Mouse (Mus musculus) T-helper 2 cell (primary cell): ENCODE data around the gene Rela.

Experiments
- in situ Hi-C: fragments of 300-600 bp; cut with MboI, MseI; formaldehyde crosslinking; loops from one replicate; pipeline ENCODE4 v1.15.1; 2025; ENCODE audit warnings: high pct_unique_total_duplicates

Rela gene

DNA sequence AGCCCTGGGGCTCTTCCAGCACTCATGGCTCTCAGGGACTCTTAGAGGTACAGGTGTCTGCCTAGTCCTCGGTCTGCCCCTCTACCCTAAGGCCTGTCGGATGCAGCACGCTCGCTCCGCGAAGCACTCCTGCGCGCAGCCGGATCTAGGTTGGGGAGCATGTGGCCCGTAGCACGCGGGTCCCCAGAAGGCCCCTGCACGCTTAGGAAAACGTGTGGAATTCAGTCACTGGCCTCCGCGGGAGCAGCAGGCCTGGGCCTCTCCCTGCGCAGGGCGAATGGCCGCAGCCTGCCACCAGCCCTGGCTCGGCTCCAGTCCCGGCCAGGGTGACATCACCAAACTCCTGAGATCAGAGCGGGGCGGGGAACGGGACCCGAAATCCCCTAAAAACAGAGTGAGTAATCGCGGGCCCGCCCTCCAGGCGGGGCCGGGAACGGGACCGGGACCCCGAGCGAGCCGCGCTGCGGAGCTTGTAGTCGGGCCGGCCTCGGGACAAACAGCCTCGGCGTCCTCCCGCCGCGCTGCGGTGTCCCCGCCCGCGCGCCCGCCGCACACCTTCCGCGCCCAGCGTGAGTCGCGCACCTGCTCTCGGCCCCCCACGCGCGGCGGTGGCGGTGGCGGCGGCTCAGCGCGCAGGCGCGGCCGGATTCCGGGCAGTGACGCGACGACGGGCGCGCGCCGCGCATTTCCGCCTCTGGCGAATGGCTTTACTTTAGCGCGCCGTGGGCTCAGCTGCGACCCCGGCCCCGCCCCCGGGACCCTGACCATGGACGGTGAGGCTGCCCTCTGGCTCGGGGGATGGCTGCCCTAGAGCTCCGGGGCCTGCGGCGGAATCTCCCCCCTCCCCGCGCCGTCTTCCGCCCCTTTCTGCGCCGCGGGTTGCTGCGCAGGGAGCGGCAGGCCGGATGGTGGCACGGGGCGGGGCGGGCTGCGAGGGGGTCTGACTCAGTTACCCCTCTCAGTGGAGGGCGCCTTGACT, at the start of gene Rela:
Gene Rela (plus strand): TSS at position 415 of the 979 bp plus-strand sequence.
- in situ Hi-C loops = loop anchor here (5.0 kb wide), 1 partner anchor 35 kb away; the partner anchor contains the start of gene Rnaseh2c

DNA sequence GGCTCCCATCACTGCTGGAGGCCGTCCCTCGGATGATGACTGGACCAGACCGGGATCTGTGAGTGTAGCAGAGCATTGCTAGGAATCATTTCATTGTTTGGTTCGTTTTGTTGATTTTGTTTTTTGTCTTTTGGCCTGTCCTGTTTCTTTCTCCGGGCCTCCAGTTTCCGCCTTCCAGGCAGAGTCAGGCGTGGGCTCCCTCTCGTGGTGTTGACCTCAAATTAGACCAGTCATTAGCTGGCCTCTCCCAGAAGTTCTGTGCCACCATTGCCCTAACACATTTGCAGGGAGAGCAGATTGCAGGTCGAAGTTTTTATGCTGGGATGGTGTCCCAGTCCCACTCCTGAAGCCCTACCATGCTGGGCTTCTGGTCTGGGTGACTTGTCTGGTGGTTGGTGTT, 48.1 kb upstream of the Rela start:
- in situ Hi-C loops = no loop called here

DNA sequence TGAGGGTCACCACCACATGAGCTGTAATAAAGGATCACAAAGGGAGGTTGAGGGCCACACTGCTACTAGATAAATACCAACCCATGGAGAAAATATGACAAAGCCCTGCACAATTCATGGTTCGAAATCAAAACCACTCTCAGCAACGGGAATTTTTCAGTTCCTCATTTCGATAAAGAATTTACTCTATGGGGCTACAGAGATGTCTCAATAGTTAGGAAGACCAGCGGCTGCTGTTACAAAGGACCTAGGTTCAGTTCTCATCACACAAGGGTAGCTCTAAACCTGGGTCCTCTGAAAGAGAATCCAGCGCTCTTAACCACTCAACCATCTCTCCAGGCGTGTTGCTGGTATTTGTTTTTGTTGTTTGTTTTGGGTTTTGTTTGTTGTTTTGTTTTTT, 45.4 kb upstream of the Rela start:
- in situ Hi-C loops = no loop called here

DNA sequence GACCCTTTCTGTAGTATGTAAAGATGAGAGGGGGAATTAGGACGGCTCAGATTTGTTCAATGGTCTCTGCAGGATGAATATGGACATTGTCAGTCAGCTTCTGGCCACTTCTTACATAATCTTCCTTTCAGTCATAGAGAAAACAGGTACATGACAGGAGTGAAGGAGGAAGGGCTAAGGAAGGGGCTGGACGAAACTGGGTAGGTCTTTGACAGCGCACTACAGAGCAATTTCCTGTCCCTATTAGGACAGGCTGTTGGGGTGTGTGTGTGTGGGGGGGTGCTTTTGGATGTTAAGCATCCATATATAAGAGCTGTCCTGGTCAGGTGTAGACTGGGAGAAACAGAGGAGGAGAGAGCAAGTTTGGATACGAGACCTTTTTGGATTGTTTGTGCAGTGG, 38.1 kb upstream of the Rela start:
- in situ Hi-C loops = no loop called here

DNA sequence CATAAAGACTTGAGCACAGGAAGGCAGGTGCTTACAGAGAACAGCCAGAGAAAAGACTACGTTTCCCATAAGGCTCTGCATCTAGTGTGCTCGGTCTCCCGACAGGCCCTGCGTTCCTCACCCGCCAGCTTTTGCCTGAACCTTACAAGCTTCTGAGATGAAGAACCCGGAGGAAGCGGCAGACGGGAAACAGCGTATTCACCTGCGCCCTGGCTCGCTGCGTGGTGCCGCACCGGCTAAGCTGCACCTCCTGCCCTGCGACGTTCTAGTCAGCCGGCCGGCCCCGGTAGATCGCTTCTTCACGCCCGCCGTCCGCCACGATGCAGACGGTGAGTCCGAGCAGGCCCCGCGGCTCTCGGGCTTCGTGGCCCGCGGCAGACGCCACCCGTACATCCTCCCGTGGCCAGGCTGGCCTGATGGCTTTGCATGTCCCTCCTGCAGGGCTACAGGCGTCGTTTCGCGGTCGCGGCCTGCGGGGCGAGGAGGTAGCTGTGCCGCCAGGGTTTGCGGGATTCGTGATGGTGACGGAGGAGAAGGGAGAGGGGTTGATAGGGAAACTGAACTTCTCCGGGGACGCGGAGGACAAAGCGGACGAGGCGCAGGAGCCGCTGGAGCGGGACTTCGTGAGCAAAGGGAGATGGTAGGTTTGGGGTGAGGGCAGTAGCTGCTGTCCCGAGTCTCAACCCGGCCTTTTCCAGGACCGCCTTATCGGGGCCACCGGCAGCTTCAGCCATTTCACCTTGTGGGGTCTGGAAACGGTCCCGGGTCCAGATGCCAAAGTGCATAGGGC, 35.3 kb upstream of the Rela start, which contains the start of gene Rnaseh2c:
Gene Rnaseh2c (plus strand): TSS at position 122 of the 790 bp plus-strand sequence.
- in situ Hi-C loops = loop anchor here (5.0 kb wide), 1 partner anchor 35 kb away; the partner anchor contains the start of gene Rela

DNA sequence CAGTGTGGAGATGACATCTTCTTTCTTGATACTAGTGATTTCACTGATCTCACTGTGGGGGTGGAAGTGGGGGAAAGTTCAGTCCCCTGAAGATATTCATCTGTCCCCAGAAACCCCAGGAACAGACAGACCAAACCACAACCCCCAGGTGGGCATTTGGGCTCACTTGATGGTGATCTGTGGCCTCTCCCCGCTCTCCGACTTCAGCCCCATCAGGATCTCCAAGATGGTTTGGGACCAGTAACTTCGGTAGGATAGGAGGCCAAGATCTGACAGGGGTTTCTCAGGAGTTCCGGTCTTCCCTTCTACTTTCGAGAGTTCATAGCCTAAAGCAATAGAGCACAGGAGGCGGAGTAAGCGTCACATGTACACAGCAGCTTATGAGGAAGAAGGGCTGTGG, 33.6 kb upstream of the Rela start:
- in situ Hi-C loops = loop anchor here (5.0 kb wide), 1 partner anchor 34 kb away; the partner anchor contains the start of gene Rela

DNA sequence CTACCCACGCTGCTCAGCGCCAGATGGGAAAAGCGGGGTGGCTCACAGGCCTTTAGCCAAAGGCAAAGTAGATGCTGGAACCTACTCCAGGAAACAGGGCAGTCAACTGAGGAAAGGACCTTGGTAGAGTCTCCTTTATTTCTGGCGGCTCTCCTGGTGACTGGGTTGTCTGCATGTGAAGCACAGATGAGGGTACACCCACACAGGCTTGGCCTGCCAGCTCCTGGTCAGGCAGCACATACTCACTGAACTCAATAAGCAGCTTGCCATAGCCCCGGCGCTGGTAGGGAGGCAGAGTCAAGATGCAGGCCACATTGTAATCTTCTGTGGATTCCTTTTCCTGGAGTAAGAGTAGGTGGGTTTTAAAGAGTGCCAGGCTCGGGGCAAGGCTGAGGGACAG, 32.2 kb upstream of the Rela start:
- in situ Hi-C loops = no loop called here

DNA sequence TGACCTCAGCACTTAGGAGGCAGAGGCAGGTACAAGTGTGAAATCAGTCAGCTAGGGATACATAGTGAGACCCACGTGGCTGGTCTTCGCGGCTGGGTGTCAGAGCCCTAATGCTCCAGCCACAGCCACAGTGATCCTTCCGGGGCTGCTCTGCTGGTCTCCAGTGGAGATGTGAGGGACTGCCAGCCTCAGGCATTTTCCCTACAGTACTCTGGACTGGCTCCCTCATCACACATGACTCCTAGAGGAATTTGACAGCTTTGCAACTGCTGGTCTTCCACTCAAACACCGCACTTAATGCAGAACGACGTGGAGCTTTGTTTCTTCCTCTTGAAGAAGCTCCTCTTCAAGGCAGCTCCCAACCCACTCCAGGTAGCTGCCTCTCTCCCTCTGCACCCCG, 31.1 kb upstream of the Rela start:
- in situ Hi-C loops = no loop called here

DNA sequence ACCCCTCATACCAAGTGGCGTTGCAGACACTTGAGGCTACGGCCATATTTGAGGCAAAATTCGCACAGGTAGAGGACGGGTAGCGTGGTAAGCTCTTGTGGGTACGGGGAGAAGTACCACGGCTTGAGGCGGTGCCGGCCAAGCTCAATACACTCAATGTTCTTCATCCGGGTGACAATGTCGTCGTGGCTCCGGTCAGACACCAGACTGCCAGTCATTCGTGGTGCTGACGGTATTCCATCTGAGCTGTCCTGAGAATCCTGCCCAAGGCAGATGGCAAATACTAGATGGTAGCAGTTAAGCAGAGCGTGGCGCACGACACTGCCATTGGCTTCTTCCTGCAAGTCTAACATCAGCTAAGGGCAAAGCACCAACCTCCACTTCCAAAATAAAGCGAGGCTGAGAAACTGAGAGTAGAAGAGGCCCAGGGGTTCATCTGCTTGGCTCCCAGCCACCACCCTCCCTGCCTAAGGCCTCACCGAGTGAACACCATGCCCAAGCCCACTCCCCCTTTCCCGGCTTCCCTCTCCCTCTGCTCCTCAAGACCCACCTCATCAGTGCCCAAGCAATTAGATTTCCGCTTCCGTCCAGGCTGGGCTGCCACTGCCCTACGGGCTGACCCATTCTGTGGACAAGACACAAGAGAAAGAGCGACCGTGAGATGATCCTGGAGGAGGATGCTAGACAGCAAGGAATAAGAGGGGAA, 29.4 kb upstream of the Rela start:
- in situ Hi-C loops = no loop called here

DNA sequence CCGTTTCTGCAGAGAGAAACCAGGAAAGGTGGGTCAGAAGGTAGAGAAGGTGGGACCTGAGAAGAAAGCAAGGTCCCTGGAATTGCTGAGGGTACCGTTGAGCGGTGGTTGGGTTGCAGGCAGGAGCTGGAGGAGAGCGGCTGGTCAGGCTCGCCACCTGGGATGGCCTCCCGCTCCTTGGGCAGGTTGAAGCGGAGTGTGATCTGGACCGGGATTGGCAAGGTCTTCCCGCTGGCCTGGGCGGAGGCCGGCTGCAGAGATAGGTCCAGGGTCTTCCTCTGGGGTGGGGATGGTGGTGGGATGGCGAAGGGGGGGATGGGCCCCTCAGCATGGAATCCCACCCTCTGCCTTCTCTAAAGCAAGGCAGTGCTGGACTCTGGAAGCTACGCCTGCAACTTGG, 28.6 kb upstream of the Rela start:
- in situ Hi-C loops = no loop called here

DNA sequence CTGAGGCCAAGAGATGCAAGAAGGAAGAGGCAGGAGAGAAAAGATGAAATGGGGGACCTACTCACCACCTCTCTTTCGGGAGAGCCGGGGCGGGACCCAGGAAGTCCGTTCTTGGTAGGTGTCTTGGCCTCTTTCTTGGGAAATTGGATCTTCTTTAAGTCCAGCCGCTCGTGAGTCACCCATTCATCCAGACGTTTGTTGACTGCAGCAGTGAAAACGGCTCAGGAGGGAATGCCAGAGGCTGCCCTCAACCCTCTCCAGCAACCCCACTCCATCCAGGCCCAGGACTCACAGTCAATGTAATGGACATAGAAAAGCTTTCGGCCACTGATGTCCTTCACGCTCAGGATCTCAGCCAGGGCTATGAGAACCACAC, 28.1 kb upstream of the Rela start:
- in situ Hi-C loops = no loop called here

DNA sequence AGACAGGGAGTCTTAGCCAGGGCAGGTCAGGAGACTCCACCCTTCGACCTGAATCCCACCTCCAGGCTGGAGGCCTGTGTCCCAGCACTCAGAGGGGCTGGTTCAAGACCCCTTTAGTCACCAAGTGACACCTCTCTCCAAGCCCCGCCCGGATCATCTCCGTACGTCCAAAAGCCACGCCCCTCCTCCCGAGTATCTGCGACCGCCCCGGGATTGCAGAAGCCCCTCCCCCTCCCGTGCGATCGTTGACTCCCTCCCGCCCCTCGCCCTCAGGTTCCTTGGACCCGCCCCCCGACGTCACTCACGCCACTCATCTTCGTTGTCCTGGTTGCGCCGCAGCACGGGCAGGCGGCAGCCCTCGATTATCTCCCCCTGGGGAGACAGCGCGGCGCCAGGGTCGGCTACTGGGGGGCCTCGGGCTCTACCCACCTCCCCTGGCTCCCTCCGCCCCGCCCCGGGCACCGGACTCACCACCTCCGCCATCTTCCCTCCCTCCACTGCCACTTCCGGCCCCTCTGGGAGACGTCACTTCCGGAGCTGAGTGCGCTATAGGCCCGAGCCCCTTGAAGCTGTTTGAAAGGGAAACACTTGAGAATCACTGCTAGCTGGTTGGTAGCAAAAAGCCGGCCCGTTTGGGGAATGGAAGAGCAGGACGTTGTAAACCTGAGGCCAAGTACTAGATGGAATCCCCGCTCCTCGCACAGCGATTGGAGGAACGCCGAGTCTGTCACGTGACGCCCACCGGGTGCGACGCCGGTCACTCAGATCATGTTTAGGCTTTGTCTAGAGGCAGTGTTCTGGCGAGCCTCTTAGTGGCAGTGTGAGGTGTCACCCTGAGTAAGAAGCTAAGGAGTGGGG, 27.5 kb upstream of the Rela start, which contains the start of gene Kat5:
Gene Kat5 (minus strand): TSS at position 691 of the 858 bp plus-strand sequence.
- in situ Hi-C loops = no loop called here

DNA sequence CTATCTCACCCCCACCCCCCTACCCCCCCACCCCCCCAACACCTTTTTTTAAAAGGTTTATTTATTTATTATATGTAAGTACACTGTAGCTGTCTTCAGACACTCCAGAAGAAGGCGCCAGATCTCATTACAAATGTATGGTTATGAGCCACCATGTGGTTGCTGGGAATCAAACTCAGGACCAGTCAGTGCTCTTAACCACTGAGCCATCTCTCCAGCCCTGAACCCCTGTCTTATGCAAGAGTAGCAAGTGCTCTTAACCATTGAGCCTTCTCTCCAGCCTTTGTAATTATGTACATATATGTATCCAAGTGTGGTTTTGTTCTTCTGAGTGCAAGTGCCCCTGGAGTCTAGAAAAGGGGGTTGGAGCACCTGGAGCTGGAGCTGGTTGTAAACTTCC, 25.3 kb upstream of the Rela start:
- in situ Hi-C loops = no loop called here

DNA sequence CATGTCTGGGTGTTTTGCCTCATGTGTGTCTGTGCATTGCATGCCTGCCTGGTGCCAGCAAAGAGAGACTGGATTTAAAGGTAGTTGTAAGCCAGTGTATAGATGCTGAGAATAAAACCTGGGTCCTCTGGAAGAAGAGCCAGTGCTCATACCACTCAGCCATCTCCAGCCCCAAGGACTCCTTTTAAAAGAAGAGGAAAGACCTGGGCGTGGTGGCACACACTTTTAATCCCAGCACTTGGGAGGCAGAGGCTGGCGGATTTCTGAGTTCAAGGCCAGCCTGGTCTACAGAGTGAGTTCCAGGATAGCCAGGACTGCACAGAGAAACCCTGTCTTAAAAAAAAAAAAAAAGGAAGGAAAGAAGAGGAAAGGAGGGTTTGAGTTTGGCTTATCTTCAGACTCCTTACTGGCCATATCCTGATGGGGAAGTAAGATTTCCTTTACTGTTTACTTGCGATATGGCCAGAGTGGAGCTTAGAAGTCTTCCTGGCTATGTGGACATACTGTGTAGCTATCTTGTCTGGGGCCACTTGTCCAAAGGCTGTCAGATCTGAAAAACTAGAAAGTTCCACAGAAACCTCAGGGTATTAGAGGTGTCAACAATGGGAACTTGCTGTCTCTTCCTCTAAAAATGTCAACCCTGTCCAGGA, 24.4 kb upstream of the Rela start:
- in situ Hi-C loops = no loop called here

DNA sequence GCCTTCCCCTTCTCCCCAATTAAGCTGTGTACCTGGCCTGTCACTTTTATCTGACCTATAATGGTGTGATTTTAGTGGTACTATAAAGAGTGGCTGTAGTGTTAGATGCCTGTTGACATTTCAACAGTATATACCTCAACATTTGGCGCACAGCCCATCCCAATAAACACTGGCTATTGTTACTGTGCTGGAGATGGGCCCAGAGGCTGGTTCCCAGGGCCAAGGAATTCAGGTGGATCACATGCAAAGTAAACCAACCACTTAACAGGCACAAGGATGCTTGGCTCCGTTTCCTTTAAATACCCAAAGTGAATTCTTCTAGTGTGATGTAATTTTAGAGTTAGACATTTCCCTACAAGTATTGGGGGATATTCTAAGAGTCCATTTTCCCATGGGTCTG, 22.3 kb upstream of the Rela start:
- in situ Hi-C loops = no loop called here

DNA sequence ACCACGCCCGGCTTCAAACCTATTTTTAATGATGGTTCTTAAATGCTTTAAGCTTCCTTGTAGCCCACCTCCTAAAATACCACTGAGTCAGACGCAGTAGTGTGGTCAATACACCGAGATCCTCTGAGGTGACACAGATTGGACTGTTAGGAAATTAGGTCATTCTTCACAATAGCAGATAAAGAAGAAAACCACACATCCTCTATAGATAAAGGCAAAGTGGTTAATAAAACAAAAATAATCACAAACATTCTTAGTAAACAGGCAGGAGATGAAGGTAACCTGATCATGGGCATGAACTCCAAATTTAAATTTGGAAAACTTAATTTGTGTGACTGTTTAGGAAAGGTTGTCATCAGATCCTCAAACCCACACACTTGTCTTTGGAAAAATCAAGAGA, 17.3 kb upstream of the Rela start:
- in situ Hi-C loops = no loop called here

DNA sequence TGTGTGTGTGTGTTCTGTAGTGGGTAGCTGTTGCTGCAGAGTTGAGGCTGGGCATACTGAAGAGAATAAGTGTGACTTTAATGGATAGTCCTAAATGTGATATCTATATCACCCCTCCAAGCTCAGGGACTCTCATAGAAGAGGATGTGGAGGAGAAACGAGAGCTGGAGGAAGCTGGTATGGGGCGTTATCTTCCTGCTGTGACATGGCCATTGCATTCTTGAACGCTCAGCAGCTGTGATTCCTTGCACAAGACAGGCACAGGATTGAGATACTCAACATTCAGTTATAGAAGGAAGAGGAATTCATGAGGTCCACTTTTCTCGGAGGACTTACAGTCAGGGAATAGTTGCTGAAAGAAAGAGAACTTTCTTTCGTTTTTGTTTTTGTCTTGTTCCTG, 15.4 kb upstream of the Rela start:
- in situ Hi-C loops = no loop called here

DNA sequence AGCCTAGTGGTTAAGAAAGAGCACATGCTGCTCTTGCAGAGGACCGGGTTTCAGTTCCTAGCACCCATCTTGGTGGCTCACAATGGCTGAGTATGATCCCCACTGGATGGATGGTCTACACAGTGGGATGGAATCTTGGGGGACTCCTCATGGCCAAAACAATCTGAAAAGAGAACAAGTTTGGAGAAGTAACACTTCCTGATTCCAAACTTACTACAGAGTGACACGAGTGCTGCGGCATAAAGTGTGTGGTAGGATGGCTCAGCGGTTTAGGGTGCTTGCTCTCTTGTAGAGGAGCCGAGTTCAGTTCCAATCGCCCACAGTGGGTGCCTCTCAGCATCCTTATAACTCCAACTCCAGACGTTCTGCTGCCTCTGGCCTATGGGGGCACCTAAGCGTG, 12.0 kb upstream of the Rela start:
- in situ Hi-C loops = no loop called here

DNA sequence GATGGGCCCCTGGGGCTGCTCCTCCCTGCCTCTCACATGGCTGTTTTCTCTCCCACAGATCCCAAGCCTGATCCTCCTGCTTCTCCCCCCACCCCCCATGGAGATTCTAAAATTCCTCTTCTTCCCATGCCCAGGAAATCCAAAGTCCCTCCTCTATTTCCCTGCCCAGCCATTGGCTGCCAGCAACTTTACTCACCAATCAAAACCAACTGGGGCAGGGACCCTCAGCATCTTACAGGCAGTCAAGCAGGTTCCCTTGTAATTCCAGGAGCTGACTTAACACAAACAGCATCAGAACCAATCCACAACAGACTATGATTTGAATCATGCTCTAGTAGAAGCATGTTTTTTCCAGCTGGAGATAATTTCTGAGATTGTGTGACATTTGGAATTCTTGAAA, 7.4 kb upstream of the Rela start:
- in situ Hi-C loops = no loop called here

DNA sequence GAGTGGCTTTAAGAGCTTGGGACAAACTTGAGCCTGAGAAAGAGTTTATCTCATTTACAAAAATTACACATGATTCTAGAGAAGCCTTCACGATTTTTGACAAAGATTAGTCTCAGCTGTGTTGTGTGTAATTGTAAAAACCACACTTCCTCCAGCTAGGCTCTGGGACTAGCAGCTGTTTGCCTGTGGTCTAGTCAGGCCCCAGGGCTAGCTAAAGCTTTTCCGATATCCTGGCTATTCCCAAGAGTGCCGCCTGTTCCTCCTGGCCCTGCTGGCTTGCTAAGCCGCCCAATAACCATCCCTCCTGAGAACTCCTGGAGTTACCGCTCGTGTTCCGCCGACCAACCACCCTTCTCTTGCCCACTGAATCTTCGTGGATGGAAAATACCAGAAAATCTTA, 5.2 kb upstream of the Rela start:
- in situ Hi-C loops = no loop called here
